ENCODE assay signal across 9 mouse cellular contexts in the genomic region with DNA sequence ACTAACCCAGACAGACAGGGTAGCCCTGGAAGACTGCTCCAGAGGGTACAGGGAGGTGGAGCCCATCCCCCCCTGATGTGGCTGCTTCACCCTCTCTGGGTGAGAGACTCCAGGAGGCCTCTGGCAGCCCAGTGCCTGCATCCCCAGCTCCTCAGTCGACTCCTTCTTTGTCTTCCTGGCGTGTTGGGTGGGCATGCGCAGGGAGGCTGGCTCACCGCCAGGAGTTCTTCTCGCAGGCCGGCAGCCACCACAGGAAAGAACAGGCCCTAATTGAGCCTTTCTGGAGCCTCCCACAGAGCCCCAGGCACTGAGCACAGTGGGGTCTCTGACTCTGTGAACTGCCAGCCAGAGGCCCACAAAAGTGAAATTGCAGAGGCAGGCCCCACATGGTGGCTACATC. TPM values are rescaled to one million over a fixed set of nuclear protein-coding genes. Genes with fewer than 3 reads are reported as not detected.
A peak's percentile ranks its signal among the peaks of the same experiment; 100 is the strongest.
DNase-seq lines count a peak whose midpoint lies in the region; ATAC-seq and TF ChIP-seq lines count a peak whose summit lies in the region.
"Had no signal": no experiment of that assay in that cellular context is flagged by ENCODE, and none has a peak within 500 bp of the region (broad histone marks: within the 10 kb centered on the region; RNA-seq: fewer than 3 reads in every experiment).

No protein-coding gene starts in this region.

- peak overlapping the region; percentile 92 for H3K27ac ChIP-seq in forebrain, postnatal 0 days (ENCODE audit: low read depth, low read length)
- H3K27ac ChIP-seq in hindbrain, embryonic 10.5 days = peak overlapping the region; percentile 90
- H3K27ac ChIP-seq in lung, embryonic 14.5 days (ENCODE audit: low read depth) = peak overlapping the region; percentile 93

- peaks cover 14% of the 10 kb centered on the region for H3K36me3 ChIP-seq in forebrain, postnatal 0 days (ENCODE audit: insufficient read depth)
- H3K36me3 ChIP-seq in hindbrain, embryonic 10.5 days = peaks cover 29% of the 10 kb centered on the region
- peaks cover 12% of the 10 kb centered on the region; the same call in 1 of the 2 replicates for H3K36me3 ChIP-seq in lung, embryonic 14.5 days (ENCODE audit: insufficient read depth)

- ATAC-seq in forebrain, postnatal 0 days = peak; percentile 94
- ATAC-seq in lung, embryonic 14.5 days (ENCODE audit: insufficient read depth) = peak; percentile 87
- no peak for ATAC-seq in granulocyte monocyte progenitor cell, adult 5-6 weeks (replicated peaks; ENCODE audit: poor library complexity, severe bottlenecking)

- TF ChIP-seq CTCF in forebrain, postnatal 0 days (IDR thresholded peaks at IDR 0.05; ENCODE audit: low read depth) = no peak
- peak; percentile 36 for TF ChIP-seq CTCF in lung, embryonic 14.5 days (IDR thresholded peaks at IDR 0.05; ENCODE audit: low read depth)

- peaks cover 13% of the 10 kb centered on the region for H3K4me1 ChIP-seq in forebrain, postnatal 0 days (ENCODE audit: insufficient read depth)
- peaks cover 46% of the 10 kb centered on the region for H3K4me1 ChIP-seq in hindbrain, embryonic 10.5 days (replicated peaks)
- H3K4me1 ChIP-seq in lung, embryonic 14.5 days (ENCODE audit: insufficient read depth) = peaks cover 29% of the 10 kb centered on the region

- no peak overlapping the region for H3K4me3 ChIP-seq in forebrain, postnatal 0 days (ENCODE audit: low read depth, low read length)
- peak overlapping the region; percentile 22; the same call in 1 of the 2 replicates for H3K4me3 ChIP-seq in hindbrain, embryonic 10.5 days
- no peak overlapping the region for H3K4me3 ChIP-seq in lung, embryonic 14.5 days (ENCODE audit: low read depth, low read length)

- no peaks in the 10 kb centered on the region for H3K27me3 ChIP-seq in forebrain, postnatal 0 days (ENCODE audit: insufficient read depth, low read length)
- no peaks in the 10 kb centered on the region for H3K27me3 ChIP-seq in hindbrain, embryonic 10.5 days (ENCODE audit: insufficient read depth, poor library complexity, severe bottlenecking)
- H3K27me3 ChIP-seq in lung, embryonic 14.5 days (ENCODE audit: insufficient read depth, low read length) = no peaks in the 10 kb centered on the region
- H3K27me3 ChIP-seq: CH12.LX had no signal

- 2% methylated on average over 6 of the region's 6 CpGs for WGBS in forebrain, postnatal 0 days
- WGBS in hindbrain, embryonic 10.5 days = 3% methylated on average over 6 of the region's 6 CpGs
- 4% methylated on average over 6 of the region's 6 CpGs for WGBS in lung, embryonic 14.5 days

- H3K4me2 ChIP-seq in forebrain, postnatal 0 days (ENCODE audit: low read depth) = no peak overlapping the region
- no peak overlapping the region for H3K4me2 ChIP-seq in lung, embryonic 14.5 days

- peak overlapping the region; percentile 51 for H3K9ac ChIP-seq in forebrain, postnatal 0 days
- peak overlapping the region; percentile 27 for H3K9ac ChIP-seq in lung, embryonic 14.5 days

- no peaks in the 10 kb centered on the region for H3K9me3 ChIP-seq in forebrain, postnatal 0 days (ENCODE audit: low read length)
- H3K9me3 ChIP-seq in hindbrain, embryonic 10.5 days = no peaks in the 10 kb centered on the region
- H3K9me3 ChIP-seq in lung, embryonic 14.5 days (ENCODE audit: low read depth, low read length) = no peaks in the 10 kb centered on the region

- peak; percentile 60 for DNase-seq in 416B (ENCODE audit: low read depth)
- DNase-seq in cerebellum, adult 8-10 months = peak; percentile 77
- peak; percentile 94 for DNase-seq in forebrain, postnatal 0 days
- peak; percentile 75 for DNase-seq in hindbrain, embryonic 10.5 days (ENCODE audit: low spot score)
- peak; percentile 74 to 82 for DNase-seq in layer of hippocampus, adult 8-10 months (ENCODE audit: low spot score in 2 of 2)
- DNase-seq in lung, embryonic 14.5 days = peak; percentile 97
- DNase-seq in ovary, postnatal 14 days (ENCODE audit: low spot score) = peak; percentile 63

RNA-seq across cellular contexts. Expression of a gene that starts 16.0 kb away (rescaled TPM):
- total RNA-seq in forebrain, postnatal 0 days (2014; rRNA removed) = 10.9 and 15.7 TPM in 2 replicates
- 15.5 and 20.4 TPM in 2 replicates for polyA plus RNA-seq in forebrain, postnatal 0 days (2015; fragmentation: Nextera tagmentation; extraction: Ambion mirVana)
- polyA plus RNA-seq in hindbrain, embryonic 10.5 days (2016; fragmentation: Nextera tagmentation; extraction: Ambion mirVana) = 12.1 and 14.5 TPM in 2 replicates
- total RNA-seq in layer of hippocampus, adult 8-10 months (2022) = 10 to 100 TPM; 14.2 to 17.7 (median 16.5) TPM
- 8.4 and 8.5 TPM in 2 replicates for polyA plus RNA-seq in lung, embryonic 14.5 days (2014; fragmentation: Nextera tagmentation; extraction: Ambion mirVana)
- total RNA-seq in granulocyte monocyte progenitor cell, adult 5-6 weeks (2014; fragmentation: Nextera tagmentation) = 0.34 and 2.1 TPM in 2 replicates
- total RNA-seq in granulocyte monocyte progenitor cell, adult 5-6 weeks (2017) = 0.10 and 0.30 TPM in 2 replicates
